Mouse (Mus musculus) spleen, postnatal 4 days (tissue): Measurements from ENCODE around the gene Gm10024.
"Not testable (repeated sequence)": the region's sequence is repeated elsewhere in the genome, so short reads cannot be mapped to it uniquely, and the experiment has no call there.

ENCODE experiments used
- DNase-seq, 2 experiments: peaks; one replicate each; pipeline ENCODE4 v3.0.0; 2022; ENCODE audit warnings: low spot score in 2 of 2

Gm10024 gene

DNA sequence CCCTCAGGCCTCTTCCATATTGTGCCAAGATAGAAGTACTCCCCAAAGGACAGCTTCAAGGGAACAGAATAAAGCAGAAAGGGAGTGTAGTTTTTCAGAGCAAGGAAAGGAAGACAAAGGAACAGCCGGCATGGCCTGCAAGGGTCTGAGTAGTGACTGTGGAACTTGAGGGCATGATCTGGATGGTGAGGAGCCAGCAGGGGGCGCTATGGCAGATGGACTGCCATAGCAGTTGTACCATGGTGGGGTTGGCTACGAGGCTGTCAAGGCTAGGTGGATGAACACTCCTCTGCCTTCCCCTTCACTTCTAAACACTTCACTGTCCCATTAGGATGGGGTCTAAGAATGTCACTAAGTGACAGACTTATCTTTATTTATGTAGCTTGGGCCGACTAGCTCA is 18.0 kb downstream of the Gm10024 start:
- DNase-seq: no peak

DNA sequence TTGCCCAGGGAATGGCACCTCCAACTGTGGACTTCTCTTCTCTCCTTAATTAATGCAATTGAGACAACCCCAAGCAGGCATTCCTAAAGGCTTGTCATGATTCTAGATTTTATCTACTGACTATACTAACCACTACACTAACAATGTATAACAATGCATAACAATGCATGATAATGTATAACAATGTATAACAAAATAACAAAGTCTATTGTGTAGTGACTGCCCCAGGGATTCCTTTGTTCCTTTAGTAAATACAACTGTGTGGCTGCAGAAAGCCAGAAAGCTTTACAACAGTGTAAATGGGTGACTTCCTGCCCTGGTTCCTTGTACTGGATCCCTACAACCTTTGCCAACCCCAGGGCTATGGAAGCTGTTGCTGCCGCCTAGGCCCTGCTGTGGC is 24.7 kb downstream of the Gm10024 start:
- no peak for DNase-seq

DNA sequence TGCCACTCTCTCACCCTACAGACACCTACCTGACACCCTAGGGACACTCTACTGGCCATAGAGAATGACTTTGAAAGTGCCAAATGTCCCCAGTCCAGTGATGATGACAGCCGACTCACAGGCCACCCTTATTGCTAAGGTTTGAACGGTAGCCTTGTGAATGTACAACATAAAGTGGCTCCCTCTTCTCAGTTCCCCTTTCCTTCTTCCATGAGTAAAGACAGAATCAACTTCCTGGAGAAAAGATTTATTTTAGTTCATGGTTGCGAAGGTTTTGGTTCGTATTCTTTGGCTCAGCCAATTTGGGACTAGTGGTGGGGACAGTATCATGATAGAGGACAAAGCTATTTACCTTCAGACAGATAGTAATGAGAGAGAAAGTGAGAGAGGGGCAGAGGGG is 27.7 kb downstream of the Gm10024 start:
- DNase-seq: no peak

DNA sequence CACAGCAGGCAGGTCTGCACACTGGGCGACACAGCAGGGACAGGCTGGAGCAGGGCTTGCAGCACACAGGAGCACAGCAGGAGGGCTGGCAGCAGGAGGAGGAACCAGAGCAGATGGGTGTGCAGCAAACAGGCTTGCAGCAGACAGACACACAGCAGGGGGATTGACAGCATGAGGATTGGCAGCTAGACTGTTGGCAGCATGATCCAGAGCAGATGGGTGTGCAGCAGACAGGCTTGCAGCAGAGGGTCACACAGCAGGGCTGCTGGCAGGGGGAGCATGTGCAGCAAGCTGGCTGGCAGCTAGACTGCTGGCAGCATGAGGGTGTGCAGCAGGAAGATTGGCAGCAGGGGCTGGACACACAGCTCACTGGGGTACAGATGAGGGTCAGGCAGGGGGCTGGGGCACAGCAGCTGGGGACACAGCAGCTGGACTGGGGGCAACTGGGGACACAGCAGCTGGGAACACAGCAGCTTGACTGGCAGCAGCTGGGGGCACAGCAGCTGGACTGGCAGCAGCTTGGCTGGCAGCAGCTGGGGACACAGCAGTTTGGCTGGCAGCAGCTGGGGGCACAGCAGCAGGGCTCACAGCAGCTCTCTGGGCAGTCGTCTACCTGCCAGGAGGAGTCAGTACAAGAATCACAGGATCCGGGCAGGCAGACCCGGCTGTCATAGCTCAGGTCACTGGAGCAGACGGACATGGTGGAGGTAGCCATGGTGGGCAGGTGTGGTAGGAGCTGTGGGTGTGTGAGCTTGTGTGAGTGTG is 30.8 kb downstream of the Gm10024 start, which contains the start of gene Gm18596:
TSS of gene Gm18596 (minus strand) at position 715 of the 765 bp plus-strand sequence.
- not testable (repeated sequence) for DNase-seq

DNA sequence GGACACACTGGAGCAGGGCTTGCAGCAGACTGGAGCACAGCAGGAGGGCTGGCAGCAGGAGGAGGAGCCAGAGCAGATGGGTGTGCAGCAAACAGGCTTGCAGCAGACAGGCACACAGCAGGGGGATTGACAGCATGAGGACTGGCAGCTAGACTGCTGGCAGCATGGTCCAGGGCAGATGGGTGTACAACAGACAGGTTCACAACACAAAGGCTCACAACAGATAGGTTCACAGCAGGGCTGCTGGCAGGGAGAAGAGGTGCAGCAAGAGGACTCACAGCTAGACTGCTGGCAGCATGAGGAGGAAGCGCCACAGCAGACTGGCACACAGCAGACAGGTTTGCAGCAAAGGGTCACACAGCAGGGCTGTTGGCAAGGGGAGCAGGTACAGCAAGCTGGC is 39.4 kb downstream of the Gm10024 start:
- DNase-seq: not testable (repeated sequence)

DNA sequence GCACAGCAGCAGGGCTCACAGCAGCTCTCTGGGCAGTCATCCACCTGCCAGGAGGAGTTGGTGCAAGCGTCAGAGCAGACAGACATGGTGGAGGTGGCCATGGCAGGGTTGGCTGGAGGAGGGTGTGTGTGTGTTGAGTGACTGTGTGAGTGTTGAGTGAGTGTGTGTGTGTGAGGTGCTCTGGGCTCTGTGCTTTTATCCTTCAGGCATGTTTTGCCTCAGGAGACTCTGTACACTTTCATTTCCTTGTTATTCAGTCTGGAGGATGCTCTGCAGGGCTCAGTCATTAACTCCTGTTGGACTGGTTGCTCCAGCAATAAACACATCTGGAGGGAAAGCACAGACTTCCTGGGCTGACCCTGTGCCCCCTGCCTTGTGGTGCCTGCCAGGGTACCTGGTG is 40.0 kb downstream of the Gm10024 start, which contains the start of gene Gm9736:
TSS of gene Gm9736 (minus strand) at position 101 of the 400 bp plus-strand sequence.
- DNase-seq: not testable (repeated sequence)

DNA sequence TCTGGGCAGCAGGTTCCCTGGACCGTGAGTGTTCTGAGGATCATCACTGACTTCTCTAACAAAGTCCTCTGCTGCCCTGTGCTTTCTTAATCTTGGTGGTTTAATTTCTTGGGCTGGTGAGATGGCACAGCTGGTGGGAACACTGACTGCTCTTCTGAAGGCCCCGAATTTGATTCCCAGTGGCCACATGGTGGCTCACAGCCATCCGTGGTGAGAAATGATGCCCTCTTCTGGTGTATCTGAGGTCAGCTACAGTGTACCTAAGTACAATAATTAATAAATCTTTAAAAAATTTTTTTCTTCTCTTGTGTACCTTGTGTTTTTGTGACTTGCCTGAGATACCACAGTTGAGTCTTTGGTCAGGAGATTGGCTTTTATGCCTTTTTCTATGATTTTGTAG is 41.1 kb downstream of the Gm10024 start:
- DNase-seq: not testable (repeated sequence)

DNA sequence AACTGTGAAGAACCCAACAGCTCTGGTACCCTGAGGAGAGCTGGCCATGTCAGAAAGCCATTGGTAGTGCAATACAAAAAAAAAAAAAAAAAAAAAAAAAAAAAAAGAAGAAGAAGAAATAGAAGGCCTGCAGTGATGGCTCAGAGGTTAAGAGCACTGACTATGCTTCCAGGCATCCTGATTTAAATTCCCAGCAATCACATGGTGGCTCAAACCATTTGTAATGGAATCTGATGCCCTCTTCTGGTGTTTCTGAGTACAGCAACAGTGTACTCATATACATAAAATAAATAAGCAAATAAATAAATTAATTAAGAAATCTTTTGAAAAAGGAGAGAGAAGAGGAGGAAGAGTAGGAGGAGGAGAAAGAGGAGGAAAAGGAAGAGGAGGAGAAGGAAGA is 42.2 kb downstream of the Gm10024 start:
- DNase-seq: no peak

DNA sequence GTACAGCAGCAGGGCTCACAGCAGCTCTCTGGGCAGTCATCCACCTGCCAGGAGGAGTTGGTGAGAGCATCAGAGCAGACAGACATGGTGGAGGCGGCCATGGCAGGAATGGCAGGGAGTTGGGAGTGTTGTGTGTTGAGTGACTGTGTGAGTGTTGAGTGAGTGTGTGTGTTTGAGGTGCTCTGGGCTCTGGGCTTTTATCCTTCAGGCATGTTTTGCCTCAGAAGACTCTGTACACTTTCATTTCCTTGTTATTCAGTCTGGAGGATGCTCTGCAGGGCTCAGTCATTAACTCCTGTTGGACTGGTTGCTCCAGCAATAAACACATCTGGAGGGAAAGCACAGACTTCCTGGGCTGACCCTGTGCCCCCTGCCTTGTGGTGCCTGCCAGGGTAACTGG is 48.3 kb downstream of the Gm10024 start, which contains the start of gene Gm3233:
TSS of gene Gm3233 (minus strand) at position 101 of the 400 bp plus-strand sequence.
- not testable (repeated sequence) for DNase-seq
